8 mouse cellular contexts compared by ENCODE assay signal in the genomic region with DNA sequence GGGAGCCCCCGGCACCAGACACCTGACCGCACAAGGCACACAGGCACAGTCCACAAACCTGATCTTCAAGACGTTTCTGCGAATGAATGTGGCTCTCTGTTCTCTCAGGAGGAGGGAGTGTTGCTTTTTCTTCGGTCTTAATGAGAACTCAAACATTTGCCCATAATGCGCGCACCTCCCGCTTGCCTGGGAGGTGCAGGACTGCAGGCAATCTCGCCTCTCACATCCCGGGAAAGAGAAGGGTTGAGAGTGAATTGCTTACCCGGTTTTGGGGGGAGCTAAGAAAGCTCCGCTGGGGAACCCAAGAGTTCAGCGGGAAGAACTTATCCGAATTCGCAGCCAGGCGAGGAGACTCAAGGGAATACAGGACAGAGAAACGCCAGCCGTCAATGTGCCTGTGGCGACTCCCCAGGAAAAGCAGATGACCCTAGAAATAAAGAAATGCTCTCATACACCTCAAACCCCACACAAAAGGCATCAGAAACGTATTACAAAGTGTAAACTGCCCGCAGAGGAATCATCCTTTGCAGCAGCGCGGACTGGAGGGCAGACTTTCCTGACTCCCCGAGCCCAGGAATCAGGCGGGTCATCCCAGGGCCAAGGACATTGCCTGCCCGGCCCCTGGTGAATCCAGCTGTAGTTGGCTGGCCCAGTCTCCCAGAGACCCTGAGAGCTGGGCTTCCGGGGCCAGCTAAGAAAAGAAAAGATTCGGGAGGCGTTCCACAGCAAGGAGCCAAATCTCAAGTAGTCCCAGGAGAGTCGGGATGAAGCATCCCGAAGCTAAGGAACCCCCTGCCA. TPM values are rescaled to one million over a fixed set of nuclear protein-coding genes. Genes with fewer than 3 reads are reported as not detected.
A peak's percentile ranks its signal among the peaks of the same experiment; 100 is the strongest.
DNase-seq lines count a peak whose midpoint lies in the region; ATAC-seq and TF ChIP-seq lines count a peak whose summit lies in the region.

No protein-coding gene starts in this region.

- H3K27ac ChIP-seq in gastrocnemius, adult 2 months = no peak overlapping the region
- H3K27ac ChIP-seq in ES-Bruce4 (ENCODE audit: insufficient read depth, low read length) = no peak overlapping the region
- H3K27ac ChIP-seq in heart, embryonic 16.5 days (ENCODE audit: low read length) = no peak overlapping the region

- 0 out of 2 replicates have a peak, but pooled peaks have one; percentile 30 for ATAC-seq in heart, embryonic 16.5 days (replicated peaks; ENCODE audit: extremely low read depth, insufficient read depth, low FRiP score)

- H3K4me3 ChIP-seq in gastrocnemius, adult 2 months = peak overlapping the region; percentile 53; the same call in 1 of the 2 replicates
- H3K4me3 ChIP-seq in ES-Bruce4 (ENCODE audit: low read depth, low read length) = peak overlapping the region; percentile 59
- H3K4me3 ChIP-seq in heart, embryonic 16.5 days (ENCODE audit: low read length) = peak overlapping the region; percentile 59

- 4% methylated on average over 31 of the region's 31 CpGs for WGBS in heart, embryonic 16.5 days

- H3K36me3 ChIP-seq in ES-Bruce4 (ENCODE audit: control insufficient read depth, insufficient read depth, low read length, poor library complexity, severe bottlenecking) = no peaks in the 10 kb centered on the region
- no peaks in the 10 kb centered on the region for H3K36me3 ChIP-seq in heart, embryonic 16.5 days (ENCODE audit: control insufficient read depth, insufficient read depth)

- H3K4me2 ChIP-seq in heart, embryonic 16.5 days (ENCODE audit: low read depth, low read length) = peak overlapping the region; percentile 89

- peak overlapping the region; percentile 19 for H3K9ac ChIP-seq in ES-Bruce4 (ENCODE audit: low read depth, poor library complexity, severe bottlenecking)
- peak overlapping the region; percentile 68 for H3K9ac ChIP-seq in heart, embryonic 16.5 days (ENCODE audit: low read length)

- DNase-seq in gastrocnemius, adult 2 months = no peak
- no peak for DNase-seq in gastrocnemius, postnatal 25 days
- peak; percentile 8 for DNase-seq in mesoderm, embryonic 11.5 days (ENCODE audit: low read depth, low spot score)
- no peak for DNase-seq in MN1 (ENCODE audit: low spot score)
- DNase-seq in thymus, postnatal 36 days = no peak
- no peak for DNase-seq in adrenal gland, postnatal 14 days

- TF ChIP-seq CTCF in gastrocnemius, adult 2 months (IDR thresholded peaks at IDR 0.05) = no peak
- TF ChIP-seq CTCF in ES-Bruce4 (IDR thresholded peaks at IDR 0.05; ENCODE audit: low read depth, low read length) = no peak

- H3K9me3 ChIP-seq in ES-Bruce4 (replicated peaks; ENCODE audit: control insufficient read depth, insufficient read depth, low read length, poor library complexity, severe bottlenecking) = no peaks in the 10 kb centered on the region
- H3K9me3 ChIP-seq in heart, embryonic 16.5 days (replicated peaks; ENCODE audit: control insufficient read depth, low read length) = no peaks in the 10 kb centered on the region

- TF ChIP-seq POLR2A in ES-Bruce4 (IDR thresholded peaks at IDR 0.05; ENCODE audit: insufficient read depth, low read length) = no peak

- H3K4me1 ChIP-seq in ES-Bruce4 (ENCODE audit: control insufficient read depth, insufficient read depth, low read length) = no peaks in the 10 kb centered on the region
- peaks cover 9% of the 10 kb centered on the region; the same call in 1 of the 2 replicates for H3K4me1 ChIP-seq in heart, embryonic 16.5 days (ENCODE audit: control insufficient read depth, insufficient read depth, low read length)

- H3K27me3 ChIP-seq in ES-Bruce4 (ENCODE audit: control insufficient read depth, insufficient read depth, low read length, poor library complexity, severe bottlenecking) = peaks cover 11% of the 10 kb centered on the region
- H3K27me3 ChIP-seq in heart, embryonic 16.5 days (ENCODE audit: control insufficient read depth, insufficient read depth, low read length) = peaks cover 34% of the 10 kb centered on the region

- no peak for TF ChIP-seq EP300 in ES-Bruce4 (IDR thresholded peaks at IDR 0.05; ENCODE audit: insufficient read depth, low read depth, low read length)

- intact Hi-C loops in gastrocnemius, adult 2 months (cut with DNase I) = no loop called here

RNA-seq across cellular contexts. Expression of a gene that starts 0.6 kb away (rescaled TPM):
- not detected for total RNA-seq in gastrocnemius, adult 2 months (2021)
- total RNA-seq in gastrocnemius, postnatal 25 days (2021) = not detected
- polyA plus RNA-seq in ES-Bruce4 (2011; ENCODE audit: insufficient read depth, insufficient read length, low read depth, missing spikeins) = 0.53 and 1.0 TPM in 2 replicates
- 0.07 and 0.11 TPM in 2 replicates for polyA plus RNA-seq in heart, embryonic 16.5 days (2015; fragmentation: Nextera tagmentation; extraction: Ambion mirVana)
- total RNA-seq in adrenal gland, postnatal 14 days (2021) = not detected in 2 replicates
